Mouse (Mus musculus): ENCODE measurements at regions not wholly inside any gene's neighbourhood (a gene's known extent, or its start where the extent isn't known, plus 50 kb on each side); places are given as distances from the start of the nearest gene placed in this dataset.

GRCm38 (mm10) chr10:125861734-125862133 lies 104.2 kb upstream of the Lrig3 start:
- TF ChIP-seq CTCF (IDR thresholded peaks at IDR 0.05; ENCODE audit: insufficient read depth, low read depth, low read length): no peak
- TF ChIP-seq POLR2A (IDR thresholded peaks at IDR 0.05; ENCODE audit: insufficient read depth, low read depth, low read length): no peak

All from olfactory bulb, adult 2 months (tissue).